Mouse (Mus musculus) layer of hippocampus, postnatal 10 days (tissue): ENCODE measurements around the gene Kirrel3. TPM values are rescaled to one million over a fixed set of nuclear protein-coding genes. Genes with fewer than 3 reads are reported as not detected.
A peak's percentile ranks its signal among the peaks of the same experiment; 100 is the strongest.

Source experiments
- DNase-seq, 2 experiments: peaks; one replicate each; pipeline ENCODE4 v3.0.0; 2021; ENCODE audit warnings: low spot score in 2 of 2
- long read RNA-seq: library from polyadenylated mRNA; stranded (forward); transcript quantifications from one replicate; pipeline ENCODE4 v2.0.0, GENCODE M21; 2023
- total RNA-seq, 2 experiments: library from RNA; stranded (reverse); gene quantifications; 2 replicates each; pipeline ENCODE4 v1.2.3; 2021

The Kirrel3 gene
- total RNA-seq, result 10 to 100 TPM; 46.5 to 47.1 TPM
- long read RNA-seq, partial matches to known transcripts, result 12 of 25 reads
- long read RNA-seq, other reads (novel, unspliced or antisense), result 13 of 25 reads

GRCm38 (mm10) chr9:34485759-34486431, at the start of gene Kirrel3:
Gene Kirrel3, plus strand, starts transcription at chr9:34485894.
- peak; percentile 80 to 87 for DNase-seq

- DNase-seq, result no peak
These were observed 45.0 kb upstream of the Kirrel3 start for GRCm38 (mm10) chr9:34440721-34441120.

- no peak for DNase-seq
These were observed 41.7 kb upstream of the Kirrel3 start for GRCm38 (mm10) chr9:34443950-34444349.

GRCm38 (mm10) chr9:34446497-34447350, 39.0 kb upstream of the Kirrel3 start:
- DNase-seq, result no peak

GRCm38 (mm10) chr9:34447736-34448135, 38.0 kb upstream of the Kirrel3 start:
- no peak for DNase-seq

GRCm38 (mm10) chr9:34448467-34448866, 37.2 kb upstream of the Kirrel3 start:
- DNase-seq, result no peak

GRCm38 (mm10) chr9:34458189-34458588, 27.5 kb upstream of the Kirrel3 start:
- DNase-seq, result no peak

- no peak for DNase-seq
These were observed 25.7 kb upstream of the Kirrel3 start for GRCm38 (mm10) chr9:34459968-34460367.

GRCm38 (mm10) chr9:34463666-34464065, 22.0 kb upstream of the Kirrel3 start:
- DNase-seq, result no peak

- DNase-seq, result no peak
These were observed 19.6 kb upstream of the Kirrel3 start for GRCm38 (mm10) chr9:34466058-34466457.

- DNase-seq, result no peak
These were observed 16.5 kb upstream of the Kirrel3 start for GRCm38 (mm10) chr9:34469180-34469579.

- DNase-seq, result no peak
These were observed 9.5 kb upstream of the Kirrel3 start for GRCm38 (mm10) chr9:34476206-34476605.

- DNase-seq, result no peak
These were observed 7.2 kb upstream of the Kirrel3 start for GRCm38 (mm10) chr9:34478494-34478893.

- DNase-seq, result no peak
These were observed 2.5 kb upstream of the Kirrel3 start for GRCm38 (mm10) chr9:34483236-34483635.

- DNase-seq, result no peak
These were observed 1.0 kb upstream of the Kirrel3 start for GRCm38 (mm10) chr9:34484665-34485064.

GRCm38 (mm10) chr9:34488267-34488666, 2.6 kb downstream of the Kirrel3 start:
- no peak for DNase-seq

GRCm38 (mm10) chr9:34488700-34489315, 3.1 kb downstream of the Kirrel3 start:
- DNase-seq, result peak; percentile 76 to 80

- no peak for DNase-seq
These were observed 3.6 kb downstream of the Kirrel3 start for GRCm38 (mm10) chr9:34489316-34489710.

GRCm38 (mm10) chr9:34489760-34490159, 4.1 kb downstream of the Kirrel3 start:
- no peak for DNase-seq

GRCm38 (mm10) chr9:34492121-34492520, 6.4 kb downstream of the Kirrel3 start:
- DNase-seq, result no peak

- no peak for DNase-seq
These were observed 7.9 kb downstream of the Kirrel3 start for GRCm38 (mm10) chr9:34493571-34493970.

- DNase-seq, result no peak
These were observed 12.4 kb downstream of the Kirrel3 start for GRCm38 (mm10) chr9:34498126-34498525.
